Mouse (Mus musculus): ENCODE data around the gene Celf2.

DNA sequence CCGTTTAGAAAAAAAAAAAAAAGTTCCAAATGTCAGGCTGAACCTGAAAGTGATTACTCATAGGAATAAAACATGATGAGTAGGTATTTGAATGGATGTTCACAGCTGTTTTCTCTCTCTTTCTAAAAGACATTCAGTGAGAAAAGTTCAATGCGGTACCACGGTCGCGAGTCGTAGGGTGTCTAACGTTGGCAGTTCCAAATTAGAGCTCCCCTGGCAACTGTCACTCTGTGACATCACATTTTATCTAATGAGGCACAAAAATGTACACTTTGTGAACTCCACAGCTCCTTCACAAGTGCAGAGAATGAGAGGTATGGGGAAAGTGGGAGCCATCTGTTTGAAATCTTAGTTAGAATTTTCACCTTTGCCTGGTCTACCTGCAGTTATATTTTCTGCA is 274.8 kb downstream of the Celf2 start:
- TF ChIP-seq CTCF (IDR thresholded peaks at IDR 0.05; ENCODE audit: control insufficient read depth, insufficient read depth, insufficient replicate concordance, low read depth, low read length) (no peak), POLR2A (IDR thresholded peaks at IDR 0.05; ENCODE audit: control insufficient read depth, low read depth, low read length) (no peak)
